Mouse (Mus musculus): ENCODE data around the gene Mfng. TPM values are rescaled to one million over a fixed set of nuclear protein-coding genes. Genes with fewer than 3 reads are reported as not detected.

Gene Mfng
- total RNA-seq, 2 experiments from 2014 or later: 7.9 to 9.5 TPM

GRCm38 (mm10) chr15:78715856-78716255 lies 57.4 kb downstream of the Mfng start:
- no peak for DNase-seq

DNA sequence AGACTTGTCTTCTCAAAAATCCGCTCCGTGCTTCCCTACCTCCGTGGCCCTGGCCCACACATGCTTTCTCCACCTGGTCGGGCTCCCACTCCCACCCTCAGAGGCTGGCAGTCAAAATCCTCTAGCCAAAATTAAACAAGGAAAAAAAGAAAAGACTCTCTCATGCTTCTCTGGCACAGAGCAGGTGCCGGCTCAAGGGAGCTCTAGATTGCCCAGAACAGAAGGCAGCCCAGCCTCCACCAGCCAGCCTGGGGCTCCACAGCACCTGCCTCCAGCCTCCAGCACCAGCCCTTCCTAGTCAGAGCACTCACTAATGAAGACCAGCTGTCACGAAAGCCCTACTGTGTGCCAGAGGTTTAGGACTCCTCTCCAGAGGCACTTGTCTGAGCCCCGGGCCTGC lies 59.5 kb downstream of the Mfng start:
- no peak for DNase-seq

DNA sequence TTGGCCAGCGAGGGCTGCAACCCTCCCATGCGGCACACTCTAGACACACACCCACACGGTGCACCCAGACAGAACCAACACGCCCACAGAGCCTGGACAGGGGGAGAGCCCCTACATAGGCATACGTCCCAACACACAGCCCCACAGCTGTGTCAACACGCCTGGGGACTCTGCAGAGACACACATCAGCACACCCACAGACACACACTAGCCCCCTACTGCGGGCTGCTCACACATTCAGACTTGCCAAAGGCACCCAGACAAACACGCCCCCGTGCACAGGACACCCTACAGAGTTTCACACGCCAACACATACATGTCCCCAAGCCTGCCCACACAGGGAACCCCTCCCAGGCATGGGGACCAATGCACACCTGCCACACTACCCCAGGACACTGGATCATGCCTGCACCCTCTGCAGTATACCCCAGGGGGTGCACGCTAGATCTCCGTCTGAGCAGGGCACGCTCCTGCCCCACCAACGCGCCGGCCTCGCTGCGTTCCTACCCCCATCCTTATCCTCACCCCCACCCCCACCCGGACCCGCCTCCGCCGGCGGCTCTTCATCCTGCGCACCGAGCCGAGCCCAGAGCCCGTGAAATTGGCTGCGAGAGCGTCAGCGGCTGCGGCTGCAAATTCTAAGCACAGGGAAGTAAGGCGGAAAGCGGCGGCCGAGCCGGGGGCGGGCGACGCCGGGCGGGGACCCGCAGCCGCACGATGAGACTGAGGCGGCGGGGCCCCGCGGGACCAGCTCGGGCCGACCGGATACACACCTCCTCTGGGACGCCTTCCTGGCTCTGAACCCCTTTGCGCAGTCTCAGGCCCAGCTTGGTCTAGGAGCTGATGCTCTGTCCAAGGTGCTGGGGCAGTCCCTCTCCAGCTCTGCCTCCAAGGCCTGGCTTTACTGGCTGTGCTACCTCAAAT lies 60.7 kb downstream of the Mfng start:
- peak; percentile 26 for DNase-seq

GRCm38 (mm10) chr15:78711935-78712334 lies 61.3 kb downstream of the Mfng start:
- DNase-seq: no peak

GRCm38 (mm10) chr15:78710634-78711033 lies 62.6 kb downstream of the Mfng start:
- no peak for DNase-seq

GRCm38 (mm10) chr15:78709767-78710166 lies 63.5 kb downstream of the Mfng start:
- no peak for DNase-seq

DNA sequence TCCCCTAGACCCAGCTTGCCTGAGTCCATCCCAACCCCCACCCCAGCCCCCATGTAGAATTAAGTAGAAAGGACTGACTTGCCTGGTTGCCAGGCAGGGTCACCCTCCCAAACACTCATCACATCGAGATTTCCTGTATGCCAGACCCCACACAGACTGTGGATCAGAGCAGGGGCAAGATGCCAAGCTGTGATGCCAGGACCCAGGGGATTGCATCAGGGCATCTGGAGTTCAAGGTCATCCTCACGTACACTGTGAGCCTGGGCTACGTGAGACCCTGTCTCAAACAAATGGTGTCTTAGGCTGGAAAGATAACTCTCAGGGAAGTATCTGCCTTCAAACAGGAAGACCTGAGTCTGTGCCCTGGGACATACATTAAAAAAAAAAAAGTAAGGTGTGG lies 66.6 kb downstream of the Mfng start:
- no peak for DNase-seq

Other genes starting within 250 kb of the Mfng start
- gene C1qtnf6, start 242.1 kb downstream of the Mfng start, total RNA-seq (2021): 10 to 100 TPM; 53.5 to 58.3 TPM
- under 1 TPM in 1 of 2 experiments, not detected in 1; 0.40 TPM for gene Sstr3, start 228.8 kb downstream of the Mfng start, total RNA-seq (2021)
- 10 to 100 TPM in 1 of 2 experiments, 1 to 10 TPM in 1; 1.7 to 12.4 TPM for gene Rac2, start 200.7 kb downstream of the Mfng start, total RNA-seq (2021)
- gene Cyth4, start 176.4 kb downstream of the Mfng start, total RNA-seq (2021): 1 to 10 TPM; 3.1 to 7.7 TPM
- under 1 TPM; 0.20 to 0.23 TPM for gene Elfn2, start 54.7 kb downstream of the Mfng start, total RNA-seq (2021)
- 10 to 100 TPM in 1 of 2 experiments, 1 to 10 TPM in 1; 9.3 to 11.3 TPM for gene Card10, start 29.6 kb upstream of the Mfng start, total RNA-seq (2021)
- 10 to 100 TPM; 26.3 to 35.0 TPM for gene Cdc42ep1, start 69.1 kb upstream of the Mfng start, total RNA-seq (2021)
- gene Lgals2, start 82.1 kb upstream of the Mfng start, total RNA-seq (2021): not detected
- gene Gga1, start 103.7 kb upstream of the Mfng start, total RNA-seq (2021): 10 to 100 TPM; 31.1 to 33.8 TPM
- gene Gm49510, start 126.2 kb upstream of the Mfng start, total RNA-seq (2021): not detected
- gene Sh3bp1, start 126.3 kb upstream of the Mfng start, total RNA-seq (2021): 10 to 100 TPM in 1 of 2 experiments, 1 to 10 TPM in 1; 6.0 to 11.6 TPM
- gene Pdxp, start 140.4 kb upstream of the Mfng start, total RNA-seq (2021): 10 to 100 TPM in 1 of 2 experiments, 1 to 10 TPM in 1; 9.4 to 10.1 TPM
- 100 to 1,000 TPM; 679 to 727 TPM for gene Lgals1, start 153.2 kb upstream of the Mfng start, total RNA-seq (2021)
- gene Nol12, start 161.5 kb upstream of the Mfng start, total RNA-seq (2021): 10 to 100 TPM; 27.1 to 30.7 TPM
- gene Triobp, start 174.2 kb upstream of the Mfng start, total RNA-seq (2021): 10 to 100 TPM; 65.1 to 76.8 TPM